Mouse (Mus musculus): ENCODE results near the gene Kcnq1.

DNA sequence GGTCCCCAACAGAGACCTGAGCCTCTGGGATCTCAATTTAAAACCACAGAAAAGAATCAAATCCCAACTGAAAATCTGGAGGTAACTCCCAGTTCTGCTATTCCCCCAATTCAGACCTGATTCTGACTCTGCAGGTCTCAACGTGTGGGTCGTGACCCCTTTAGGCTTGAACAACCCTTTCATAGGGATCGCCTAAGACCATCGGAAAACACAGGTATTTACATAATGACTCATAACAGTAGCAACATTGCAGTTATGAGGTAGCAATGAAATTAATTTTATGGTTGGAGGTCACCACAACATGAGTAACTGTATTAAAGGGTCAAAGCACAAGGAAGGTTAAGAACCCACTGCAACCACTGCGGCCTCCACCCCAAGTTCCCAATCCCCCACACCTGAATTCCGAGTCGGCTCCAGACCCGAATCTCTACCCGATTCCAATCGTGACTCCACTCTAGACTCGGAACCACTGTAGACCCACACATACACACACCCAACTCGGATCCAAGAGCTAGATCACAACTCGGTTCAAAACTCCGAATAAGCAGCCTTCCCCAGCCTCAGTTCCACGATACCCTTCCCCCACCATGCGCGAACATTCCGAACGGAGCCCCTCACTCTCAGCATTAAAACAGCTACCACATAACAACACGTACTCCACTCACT is 188.7 kb downstream of the Kcnq1 start:
- TF ChIP-seq CTCF (IDR thresholded peaks at IDR 0.05; ENCODE audit: extremely low read depth, insufficient read length, insufficient replicate concordance, low read depth, low read length): no peak
- TF ChIP-seq POLR2A (IDR thresholded peaks at IDR 0.05; ENCODE audit: low read depth, low read length): no peak
